Mouse (Mus musculus) megakaryocyte, embryonic 14.5 days (primary cell): ENCODE data around the gene Agrp.

Source experiments
- FLI1 ChIP-seq: IDR thresholded peaks from 2 replicates; pipeline ENCODE4 v1.6.1; 2012; ENCODE audit warnings: low read length, inconsistent platforms, mixed read lengths
- GATA1 ChIP-seq: IDR thresholded peaks from 3 replicates; pipeline ENCODE4 v1.6.1; 2012; ENCODE audit warnings: mixed read lengths, low read length, inconsistent platforms, borderline replicate concordance

DNA sequence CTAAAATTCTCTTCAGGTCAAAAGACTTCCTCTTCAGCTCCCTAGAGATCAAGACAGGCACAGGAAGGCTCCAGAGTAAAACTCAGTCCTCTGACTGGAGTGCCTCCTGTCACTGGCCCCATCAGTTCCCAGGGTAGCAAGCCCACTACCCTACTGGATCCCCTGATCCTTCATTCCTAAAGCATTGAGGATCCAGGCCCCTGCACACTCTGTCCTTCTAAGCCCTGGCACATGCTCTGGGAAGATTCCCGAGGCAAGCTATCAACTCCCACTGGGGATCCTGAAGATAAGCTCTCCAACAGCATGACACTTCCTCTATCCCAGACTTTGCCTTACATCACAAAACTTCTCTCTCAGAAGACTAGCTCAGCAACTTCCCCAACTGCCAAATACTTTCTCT is 93.5 kb downstream of the Agrp start:
- TF ChIP-seq GATA1, result no peak
- TF ChIP-seq FLI1, result no peak
